Mouse (Mus musculus) limb, embryonic 12.5 days (tissue): Measurements from ENCODE around the gene Wipi2. TPM values are rescaled to one million over a fixed set of nuclear protein-coding genes. Genes with fewer than 3 reads are reported as not detected.

Experiments used
- ATAC-seq: fragments of 200-750 bp; cut with Nextera tagmentation; 2 replicates; pipeline ENCODE4 v1.8.0; 2017; ENCODE audit warnings: low read depth, moderate TSS enrichment; ENCODE audit not compliant: insufficient number of reproducible peaks, insufficient read depth, low FRiP score, low TSS enrichment
- H3K27ac ChIP-seq: fragments of 300-500 bp; sonication (generic); 2 replicates; pipeline ENCODE4 v1.5.1; 2016; ENCODE audit warnings: mild to moderate bottlenecking, moderate library complexity
- H3K27me3 ChIP-seq: fragments of 300-500 bp; sonication (generic); 2 replicates; pipeline ENCODE4 v1.6.1; 2016; ENCODE audit warnings: mild to moderate bottlenecking, moderate library complexity
- H3K36me3 ChIP-seq: fragments of 300-500 bp; sonication (generic); 2 replicates; pipeline ENCODE4 v1.6.1; 2016; ENCODE audit warnings: mild to moderate bottlenecking, moderate library complexity
- H3K4me1 ChIP-seq: fragments of 300-500 bp; sonication (generic); replicated peaks from 2 replicates; pipeline ENCODE4 v1.6.1; 2016
- H3K4me2 ChIP-seq: fragments of 300-500 bp; sonication (generic); 2 replicates; pipeline ENCODE4 v1.6.1; 2016; ENCODE audit warnings: mild to moderate bottlenecking, moderate library complexity
- H3K4me3 ChIP-seq: fragments of 300-500 bp; sonication (generic); replicated peaks from 2 replicates; pipeline ENCODE4 v1.5.1; 2016; ENCODE audit warnings: mild to moderate bottlenecking
- H3K9ac ChIP-seq: fragments of 300-500 bp; sonication (generic); replicated peaks from 2 replicates; pipeline ENCODE4 v1.6.1; 2016; ENCODE audit warnings: mild to moderate bottlenecking, moderate library complexity
- H3K9me3 ChIP-seq: fragments of 300-500 bp; sonication (generic); 2 replicates; pipeline ENCODE4 v1.6.1; 2016; ENCODE audit warnings: mild to moderate bottlenecking, moderate library complexity
- WGBS: fragments of 180-500 bp; shearing (Covaris S2); methylation state at CpG from one replicate; pipeline ENCODE4 v1.1.7; 2016; 5-methylcytosine and 5-hydroxymethylcytosine counted together
- polyA plus RNA-seq: library from polyadenylated mRNA; unstranded; fragments of >200 nt; fragmentation: Nextera tagmentation; extraction: Ambion mirVana; gene quantifications from 2 replicates; pipeline ENCODE4 v1.2.1, GENCODE M21; 2016

Wipi2 gene
- 68.3 and 69.9 TPM in 2 replicates for polyA plus RNA-seq

DNA sequence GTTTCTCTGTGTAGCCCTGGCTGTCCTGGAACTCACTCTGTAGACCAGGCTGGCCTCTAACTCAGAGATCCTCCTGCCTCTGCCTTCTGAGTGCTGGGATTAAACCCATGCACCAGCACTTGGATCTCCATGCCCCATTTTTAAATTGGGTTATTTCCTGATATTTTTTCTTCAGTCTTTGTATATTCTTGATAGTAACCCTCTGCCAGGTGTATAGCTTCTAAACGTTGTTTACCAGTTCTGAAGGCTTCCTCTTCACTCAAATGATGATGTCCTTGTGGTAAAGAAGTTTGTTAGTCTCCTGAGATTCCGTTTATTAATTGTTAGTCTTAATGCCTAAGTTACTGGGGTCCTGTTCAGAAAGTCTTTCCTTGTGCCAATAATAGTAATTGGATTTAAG, at the start of gene Wipi2:
TSS of gene Wipi2 (plus strand) at position 301 of the 400 bp plus-strand sequence.
- H3K9me3 ChIP-seq, result no peaks in the 10 kb centered on the region
- H3K27me3 ChIP-seq, result no peaks in the 10 kb centered on the region
- peaks cover 12% of the 10 kb centered on the region for H3K4me1 ChIP-seq
- peak within 1 kb of the TSS; percentile 89 for H3K9ac ChIP-seq
- peak within 1 kb of the TSS; percentile 98 for H3K4me3 ChIP-seq
- WGBS, result 86% methylated on average over 2 of the region's 2 CpGs
- H3K27ac ChIP-seq, result 0 out of 2 replicates have a peak within 1 kb of the TSS, but pooled peaks have one; percentile 83
- peak within 1 kb of the TSS; percentile 81 for H3K4me2 ChIP-seq
- ATAC-seq, result no peak
- peaks cover 7% of the 10 kb centered on the region; the same call in 1 of the 2 replicates for H3K36me3 ChIP-seq

DNA sequence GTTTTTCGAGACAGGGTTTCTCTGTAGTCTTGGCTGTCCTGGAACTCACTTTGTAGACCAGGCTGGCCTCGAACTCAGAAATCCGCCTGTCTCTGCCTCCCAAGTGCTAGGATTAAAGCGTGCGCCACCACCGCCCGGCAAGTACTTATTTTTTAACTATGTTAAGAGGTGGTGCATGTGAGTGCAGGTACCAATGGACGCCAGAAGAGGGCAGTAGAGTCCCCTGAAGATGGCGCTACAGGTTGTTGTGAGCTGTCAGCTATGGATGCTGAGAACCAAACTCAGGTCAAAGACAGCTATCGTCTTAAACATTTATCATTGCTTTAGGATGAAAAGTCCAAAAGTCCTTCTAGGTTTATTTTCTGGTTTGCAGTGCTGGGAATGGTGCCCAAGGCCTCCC, 49.3 kb upstream of the Wipi2 start:
- no peak overlapping the region for H3K9ac ChIP-seq
- H3K27ac ChIP-seq, result no peak overlapping the region
- ATAC-seq, result no peak
- H3K4me2 ChIP-seq, result no peak overlapping the region
- H3K36me3 ChIP-seq, result no peaks in the 10 kb centered on the region
- H3K4me3 ChIP-seq, result no peak overlapping the region
- WGBS, result 86% methylated on average over 10 of the region's 10 CpGs
- 0 out of 2 replicates have a peak, but pooled peaks cover 2% of the 10 kb centered on the region for H3K27me3 ChIP-seq
- peaks cover 5% of the 10 kb centered on the region; the same call in 1 of the 2 replicates for H3K9me3 ChIP-seq
- H3K4me1 ChIP-seq, result no peaks in the 10 kb centered on the region

DNA sequence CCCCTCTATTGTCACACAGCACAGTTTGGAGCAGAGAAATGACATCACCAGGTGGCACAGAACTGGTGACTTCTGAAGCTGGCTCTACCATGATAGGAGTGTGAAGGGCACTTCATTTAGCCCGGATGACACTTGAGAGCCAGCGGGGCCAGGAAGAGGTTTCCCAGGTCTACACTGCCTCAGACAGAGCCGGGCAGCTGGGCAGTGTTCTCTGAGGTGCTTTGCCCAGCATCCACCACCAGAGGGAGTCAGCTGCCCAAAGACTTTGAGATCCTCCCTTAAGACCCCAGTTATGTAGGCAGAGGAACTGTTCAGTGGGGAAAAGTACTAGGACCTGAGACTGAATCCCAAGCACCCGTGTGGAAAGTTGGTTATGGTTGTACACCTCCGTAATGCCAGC, 46.0 kb upstream of the Wipi2 start:
- no peak overlapping the region for H3K27ac ChIP-seq
- 0 out of 2 replicates have a peak, but pooled peaks cover 5% of the 10 kb centered on the region for H3K4me1 ChIP-seq
- ATAC-seq, result peak; percentile 12; the same call in 1 of the 2 replicates
- H3K9ac ChIP-seq, result no peak overlapping the region
- 0 out of 2 replicates have a peak, but pooled peaks cover 2% of the 10 kb centered on the region for H3K27me3 ChIP-seq
- H3K9me3 ChIP-seq, result peaks cover 5% of the 10 kb centered on the region; the same call in 1 of the 2 replicates
- 18% methylated on average over 5 of the region's 5 CpGs for WGBS
- no peak overlapping the region for H3K4me3 ChIP-seq
- H3K36me3 ChIP-seq, result no peaks in the 10 kb centered on the region
- H3K4me2 ChIP-seq, result no peak overlapping the region

DNA sequence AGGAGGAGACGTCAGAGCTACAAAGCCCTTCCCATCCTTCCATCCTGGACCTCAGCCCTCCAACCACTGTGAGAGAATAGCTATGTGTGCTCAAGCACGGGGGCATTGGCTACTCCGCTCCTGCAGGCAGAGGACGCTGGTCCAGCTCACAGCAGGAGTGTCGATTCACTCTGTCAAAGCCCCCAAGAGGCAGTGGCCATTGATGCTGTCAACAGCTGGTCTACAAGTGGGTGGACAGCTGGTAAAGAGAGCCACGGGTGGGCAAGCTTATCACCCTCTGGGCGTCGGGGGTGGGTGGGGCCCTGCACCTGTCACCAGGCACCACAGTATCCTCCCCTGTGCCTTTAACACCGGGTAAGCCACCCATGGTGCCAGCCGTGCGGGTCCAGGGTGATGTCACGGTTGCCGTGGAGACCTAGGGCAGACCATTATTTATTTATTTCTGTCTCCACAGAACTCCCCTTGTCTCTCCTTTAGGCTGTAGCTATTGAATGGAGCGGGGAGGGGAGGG, 43.8 kb upstream of the Wipi2 start:
- Histone ChIP-seq H3K4me3 (no peak overlapping the region), H3K4me2 (no peak overlapping the region), H3K27me3 (0 out of 2 replicates have a peak, but pooled peaks cover 2% of the 10 kb centered on the region), H3K9me3 (no peaks in the 10 kb centered on the region; the same call in 1 of the 2 replicates), H3K36me3 (no peaks in the 10 kb centered on the region), H3K4me1 (0 out of 2 replicates have a peak, but pooled peaks cover 5% of the 10 kb centered on the region), H3K27ac (no peak overlapping the region), H3K9ac (no peak overlapping the region)
- ATAC-seq, result 0 out of 2 replicates have a peak, but pooled peaks have one; percentile 34
- WGBS, result 67% methylated on average over 14 of the region's 14 CpGs

DNA sequence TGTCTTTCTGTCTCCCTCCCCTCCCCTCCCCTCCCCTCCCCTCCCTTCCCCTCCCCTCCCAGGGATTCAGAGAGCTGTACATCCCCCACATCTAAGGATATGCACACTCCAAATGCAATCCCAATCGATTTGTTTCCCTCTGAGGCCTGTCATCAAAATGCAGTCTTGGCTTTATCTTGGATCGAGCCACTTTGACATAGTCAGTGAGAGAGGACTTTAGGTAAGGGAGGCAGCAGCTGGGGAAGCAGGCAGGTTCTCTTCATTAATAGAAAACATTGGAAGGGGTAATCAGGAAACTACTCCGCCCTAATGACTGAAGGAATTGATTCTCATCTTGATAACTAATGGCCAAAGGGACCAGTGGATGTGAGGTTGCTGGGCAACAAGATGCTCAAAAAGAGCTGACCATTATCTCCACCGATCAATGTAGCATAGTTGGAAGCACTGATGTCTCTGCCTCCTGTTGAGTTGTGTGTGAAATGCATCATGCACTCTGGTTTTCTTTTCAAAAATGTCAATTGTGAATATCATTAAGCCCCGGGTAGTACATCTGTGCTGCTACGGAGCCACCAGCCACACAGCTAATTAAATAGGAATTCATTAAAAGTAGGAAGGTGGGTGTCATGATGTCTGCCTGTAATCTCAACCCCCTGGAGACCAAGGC, 36.4 kb upstream of the Wipi2 start:
- 87% methylated on average over 6 of the region's 6 CpGs for WGBS
- no peaks in the 10 kb centered on the region for H3K9me3 ChIP-seq
- no peaks in the 10 kb centered on the region for H3K27me3 ChIP-seq
- H3K36me3 ChIP-seq, result no peaks in the 10 kb centered on the region
- H3K4me3 ChIP-seq, result no peak overlapping the region
- H3K4me1 ChIP-seq, result peaks cover 10% of the 10 kb centered on the region; the same call in 1 of the 2 replicates
- ATAC-seq, result no peak
- H3K27ac ChIP-seq, result no peak overlapping the region
- no peak overlapping the region for H3K9ac ChIP-seq
- H3K4me2 ChIP-seq, result no peak overlapping the region

DNA sequence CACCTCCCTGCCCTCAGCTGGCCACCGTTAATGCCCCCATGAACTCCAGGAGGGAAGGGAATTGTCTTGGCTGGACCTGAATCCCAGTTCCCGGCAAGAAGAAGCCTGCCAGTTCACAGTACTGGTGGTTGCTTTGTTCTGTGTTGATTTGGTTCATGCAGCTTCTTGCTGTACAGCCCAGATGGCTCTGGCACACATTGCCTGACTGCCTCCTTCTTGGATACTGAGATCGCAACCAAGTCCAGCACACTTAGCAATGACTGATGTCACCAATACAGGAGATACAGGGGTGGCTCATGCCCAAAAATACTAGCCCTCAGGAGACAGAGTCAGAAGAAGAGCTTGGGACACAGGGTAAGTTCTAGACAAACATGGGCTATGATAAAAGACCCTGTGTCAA, 31.8 kb upstream of the Wipi2 start:
- 54% methylated on average over 3 of the region's 3 CpGs for WGBS
- Histone ChIP-seq H3K9me3 (no peaks in the 10 kb centered on the region), H3K4me2 (no peak overlapping the region), H3K27me3 (no peaks in the 10 kb centered on the region), H3K36me3 (no peaks in the 10 kb centered on the region), H3K4me1 (peaks cover 5% of the 10 kb centered on the region; the same call in 1 of the 2 replicates), H3K27ac (no peak overlapping the region), H3K4me3 (no peak overlapping the region), H3K9ac (no peak overlapping the region)
- ATAC-seq, result no peak

- 83% methylated on average over 6 of the region's 6 CpGs for WGBS
- ATAC-seq, result no peak
- peaks cover 5% of the 10 kb centered on the region; the same call in 1 of the 2 replicates for H3K4me1 ChIP-seq
Measured at GRCm38 (mm10) chr5:142596723-142597122, 30.8 kb upstream of the Wipi2 start.

DNA sequence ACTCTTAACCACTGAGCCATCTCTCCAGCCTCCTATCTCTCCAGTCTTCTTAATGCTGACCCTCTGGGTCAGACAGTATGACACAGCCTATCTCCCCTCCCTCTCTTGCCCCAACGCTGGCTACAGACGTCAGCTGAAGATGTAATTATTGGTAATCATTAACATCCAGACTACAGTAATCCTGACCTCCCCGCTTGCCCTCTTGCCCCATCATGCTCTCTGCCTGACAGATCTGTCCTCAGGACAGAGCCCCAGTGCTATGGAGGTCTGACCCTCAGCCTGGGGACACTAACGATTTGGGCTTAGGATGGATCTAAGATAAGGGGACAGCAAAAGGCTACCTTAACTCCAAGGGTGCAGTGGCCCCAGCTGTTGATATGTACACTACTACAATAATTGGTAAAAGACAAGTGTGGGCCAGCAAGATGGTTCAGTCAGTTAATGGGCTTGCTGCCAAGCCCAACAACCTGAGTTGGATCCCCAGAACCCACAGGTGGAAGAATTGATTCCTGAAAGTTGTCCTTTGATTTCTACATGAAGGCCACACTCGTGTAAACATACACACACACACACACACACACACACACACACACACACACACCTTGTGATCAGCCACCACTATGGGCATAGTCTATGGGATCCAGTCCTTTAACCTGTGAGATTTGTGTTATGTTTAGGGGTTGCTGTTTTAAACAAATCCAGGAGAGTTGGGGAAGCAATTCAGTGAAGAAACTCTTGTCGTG, 29.7 kb upstream of the Wipi2 start:
- H3K4me2 ChIP-seq, result no peak overlapping the region
- no peak overlapping the region for H3K27ac ChIP-seq
- H3K36me3 ChIP-seq, result no peaks in the 10 kb centered on the region
- no peaks in the 10 kb centered on the region for H3K27me3 ChIP-seq
- peaks cover 5% of the 10 kb centered on the region; the same call in 1 of the 2 replicates for H3K4me1 ChIP-seq
- ATAC-seq, result no peak
- no peak overlapping the region for H3K4me3 ChIP-seq
- no peak overlapping the region for H3K9ac ChIP-seq
- no peaks in the 10 kb centered on the region for H3K9me3 ChIP-seq
- 77% methylated on average over 6 of the region's 6 CpGs for WGBS

More at GRCm38 (mm10) chr5:142596723-142597122, 30.8 kb upstream of the Wipi2 start:
- Histone ChIP-seq H3K9me3 (no peaks in the 10 kb centered on the region), H3K9ac (no peak overlapping the region), H3K27me3 (no peaks in the 10 kb centered on the region), H3K36me3 (no peaks in the 10 kb centered on the region), H3K4me2 (no peak overlapping the region), H3K27ac (no peak overlapping the region), H3K4me3 (no peak overlapping the region)

DNA sequence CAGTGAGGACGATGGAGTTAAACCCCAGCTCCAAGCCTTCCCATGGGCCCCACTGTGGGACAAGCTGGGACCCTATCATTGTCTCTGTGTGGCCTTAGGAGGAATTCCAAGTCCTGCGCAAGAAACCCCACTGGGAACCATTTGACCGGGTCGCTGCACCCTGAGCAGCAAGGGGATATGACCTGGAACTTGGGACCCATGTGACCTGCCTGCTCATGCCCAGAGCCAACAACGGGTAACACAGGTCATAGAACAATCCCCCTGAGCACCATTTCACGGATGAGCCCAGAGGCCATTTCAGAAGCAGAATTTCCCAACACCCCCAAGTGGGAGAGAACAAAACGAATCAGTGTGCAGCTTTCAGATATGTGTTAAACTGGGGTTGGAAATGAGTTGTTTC, 23.1 kb upstream of the Wipi2 start:
- Histone ChIP-seq H3K4me3 (no peak overlapping the region), H3K4me2 (no peak overlapping the region), H3K9me3 (no peaks in the 10 kb centered on the region), H3K27me3 (peaks cover 25% of the 10 kb centered on the region), H3K9ac (no peak overlapping the region), H3K36me3 (no peaks in the 10 kb centered on the region), H3K27ac (no peak overlapping the region), H3K4me1 (peaks cover 9% of the 10 kb centered on the region; the same call in 1 of the 2 replicates)
- no peak for ATAC-seq
- 82% methylated on average over 7 of the region's 7 CpGs for WGBS

DNA sequence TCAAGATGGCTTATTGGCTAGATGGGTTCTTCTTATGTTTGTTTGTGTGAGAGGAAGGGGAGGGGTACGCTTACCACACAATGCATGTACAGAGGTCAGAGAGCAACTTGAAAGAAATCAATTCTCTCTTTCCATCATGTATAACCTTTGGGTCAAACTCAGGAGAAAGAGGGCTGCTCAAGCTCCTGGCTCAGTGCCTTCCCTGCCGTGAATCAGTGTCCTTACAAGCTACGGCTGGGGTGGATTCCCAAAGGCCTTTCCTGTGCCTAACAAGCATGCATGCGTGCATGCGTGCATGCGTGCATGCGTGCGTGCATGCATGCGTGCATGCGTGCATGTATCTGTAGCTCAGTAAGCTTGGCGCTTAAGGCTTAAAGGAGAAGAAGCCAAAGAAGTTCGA, 22.2 kb upstream of the Wipi2 start:
- 91% methylated on average over 12 of the region's 12 CpGs for WGBS

More for the DNA sequence above, 22.2 kb upstream of the Wipi2 start:
- H3K4me1 ChIP-seq, result peaks cover 9% of the 10 kb centered on the region; the same call in 1 of the 2 replicates
- no peak for ATAC-seq
- H3K27me3 ChIP-seq, result peaks cover 34% of the 10 kb centered on the region
- H3K36me3 ChIP-seq, result no peaks in the 10 kb centered on the region
- no peak overlapping the region for H3K4me2 ChIP-seq
- H3K27ac ChIP-seq, result no peak overlapping the region
- no peak overlapping the region for H3K4me3 ChIP-seq
- no peak overlapping the region for H3K9ac ChIP-seq
- no peaks in the 10 kb centered on the region for H3K9me3 ChIP-seq
